Mouse (Mus musculus) layer of hippocampus, adult 8-10 months (tissue): Measurements from ENCODE around the gene Swap70. TPM values are rescaled to one million over a fixed set of nuclear protein-coding genes. Genes with fewer than 3 reads are reported as not detected.

Experiments used
- DNase-seq, 2 experiments: peaks; one replicate each; pipeline ENCODE4 v3.0.0; 2022; ENCODE audit warnings: low spot score in 2 of 2
- total RNA-seq, 4 experiments: library from RNA; stranded (reverse); gene quantifications; 2 replicates each; pipeline ENCODE4 v1.2.4; 2022

Gene Swap70
- total RNA-seq, 4 experiments from 2014 or later, result 10.5 to 13.3 (median 11.8) TPM

DNA sequence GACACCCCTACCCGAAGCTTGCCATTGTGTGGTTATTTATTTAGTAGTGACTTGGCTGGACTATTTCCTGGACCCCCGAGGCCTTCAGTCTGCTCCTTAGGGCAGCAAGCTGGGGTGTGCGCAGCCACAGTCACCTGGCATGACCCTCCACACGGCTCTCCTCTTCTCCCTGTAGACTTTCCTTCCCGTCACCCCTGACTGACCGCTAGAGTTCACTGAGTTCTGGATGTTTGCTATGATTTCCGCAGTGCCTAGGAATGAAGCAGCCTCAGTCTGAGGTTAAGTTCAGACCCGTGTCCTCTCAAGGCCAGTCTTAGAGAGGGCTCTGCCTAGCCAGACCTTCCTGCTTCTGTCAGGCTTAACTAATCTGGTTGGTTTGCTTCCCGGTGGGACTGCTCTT, 50.3 kb downstream of the Swap70 start:
- DNase-seq, result no peak

DNA sequence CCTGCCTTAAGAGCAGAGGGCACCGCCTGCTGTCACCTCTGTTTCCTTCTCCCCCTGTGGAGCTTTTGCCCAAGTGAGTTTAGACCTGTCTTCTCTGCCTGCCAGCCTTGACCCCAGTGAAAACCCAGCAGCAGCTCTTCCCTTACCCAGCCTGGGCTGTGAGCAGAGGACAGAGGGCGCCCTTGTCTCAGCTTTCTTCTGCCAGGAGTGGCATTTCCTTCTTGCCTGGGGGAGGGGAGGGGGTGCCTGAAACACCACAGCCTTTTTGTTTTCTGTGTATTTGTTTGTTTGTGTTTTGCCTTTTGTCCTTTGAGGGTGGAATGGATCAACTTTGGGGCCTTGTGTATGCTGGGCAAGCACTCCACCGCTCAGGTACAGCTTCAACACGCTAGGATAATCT, 50.9 kb downstream of the Swap70 start:
- DNase-seq, result no peak

DNA sequence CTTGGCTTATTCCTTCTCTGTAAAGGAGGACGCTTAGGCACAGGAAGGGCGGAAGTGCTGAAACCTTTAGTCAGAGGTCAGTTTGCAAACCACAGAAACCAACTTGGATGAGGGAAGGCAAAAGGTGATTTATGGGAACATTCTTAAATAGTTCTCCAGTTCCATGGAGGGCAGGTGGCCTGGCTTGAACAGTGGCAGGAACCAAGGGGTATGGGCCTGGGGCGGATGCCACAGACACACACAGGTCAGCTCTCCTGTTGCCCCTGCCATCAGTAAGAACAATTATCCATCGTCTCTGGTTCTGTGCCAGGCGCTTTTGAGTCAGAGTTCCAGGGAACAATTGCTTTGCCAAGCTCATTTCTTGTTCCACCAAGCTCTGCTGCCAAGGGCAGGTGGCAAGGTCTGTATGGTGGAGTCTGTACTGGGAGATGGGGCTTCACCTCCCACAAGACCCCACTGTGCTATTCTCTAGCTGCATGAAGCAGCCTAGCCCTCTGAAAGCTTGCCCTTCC, 56.3 kb downstream of the Swap70 start:
- no peak for DNase-seq

DNA sequence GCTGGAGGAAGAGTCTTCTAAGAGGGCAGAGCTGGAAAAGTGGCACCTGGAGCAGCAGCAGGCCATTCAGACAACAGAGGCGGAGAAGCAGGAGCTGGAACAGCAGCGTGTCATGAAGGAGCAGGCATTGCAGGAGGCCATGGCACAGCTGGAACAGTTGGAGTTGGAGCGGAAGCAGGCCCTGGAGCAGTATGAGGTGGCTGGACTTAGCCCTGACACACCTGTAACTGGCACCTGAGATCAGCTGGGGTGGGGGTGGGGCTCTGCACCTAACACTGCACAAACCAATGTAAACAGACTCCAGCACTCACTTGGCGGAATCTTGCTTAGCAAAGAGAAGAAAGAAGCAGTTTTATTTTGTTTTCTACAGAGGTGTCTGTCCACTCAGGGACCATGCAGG, 57.7 kb downstream of the Swap70 start:
- DNase-seq, result no peak

DNA sequence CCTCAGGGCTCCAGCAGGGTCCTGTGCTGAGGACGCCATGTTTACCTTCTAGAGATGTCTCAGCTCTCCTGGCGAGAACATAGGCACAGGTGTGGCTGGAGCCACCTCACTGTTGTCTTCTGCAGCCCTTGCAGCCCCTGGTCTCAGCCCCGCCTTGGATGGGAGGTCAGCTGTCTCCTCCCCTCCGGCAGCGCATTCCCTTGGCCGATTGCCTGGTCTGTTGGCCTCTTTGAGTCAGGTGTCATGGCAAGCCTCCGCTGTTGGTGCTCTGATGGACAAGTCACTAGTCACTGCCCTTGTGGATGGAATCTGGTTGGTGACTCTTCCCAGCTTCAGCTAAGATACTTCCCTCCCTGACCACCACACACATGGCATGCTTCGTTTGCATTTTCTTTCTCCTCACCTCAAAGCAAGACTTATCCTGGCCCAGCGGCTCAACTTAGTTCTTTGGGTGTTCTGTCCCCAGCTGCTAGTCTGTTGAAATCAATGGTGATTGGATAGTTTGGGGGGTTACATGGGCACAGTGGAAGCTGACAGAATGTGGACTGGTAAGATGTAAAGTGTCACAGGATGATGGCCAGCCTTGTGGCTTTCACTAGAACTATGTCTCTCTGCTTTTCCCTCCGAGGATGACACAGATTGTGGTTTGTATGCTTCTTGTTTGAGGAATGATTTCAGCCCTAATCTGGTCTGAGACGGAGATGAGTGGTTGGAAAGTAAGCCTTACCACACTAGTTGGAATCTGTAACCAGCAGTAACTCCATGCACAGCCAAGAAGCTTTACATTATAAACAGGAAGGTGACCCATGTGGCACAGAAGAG, 60.1 kb downstream of the Swap70 start:
- DNase-seq, result no peak

DNA sequence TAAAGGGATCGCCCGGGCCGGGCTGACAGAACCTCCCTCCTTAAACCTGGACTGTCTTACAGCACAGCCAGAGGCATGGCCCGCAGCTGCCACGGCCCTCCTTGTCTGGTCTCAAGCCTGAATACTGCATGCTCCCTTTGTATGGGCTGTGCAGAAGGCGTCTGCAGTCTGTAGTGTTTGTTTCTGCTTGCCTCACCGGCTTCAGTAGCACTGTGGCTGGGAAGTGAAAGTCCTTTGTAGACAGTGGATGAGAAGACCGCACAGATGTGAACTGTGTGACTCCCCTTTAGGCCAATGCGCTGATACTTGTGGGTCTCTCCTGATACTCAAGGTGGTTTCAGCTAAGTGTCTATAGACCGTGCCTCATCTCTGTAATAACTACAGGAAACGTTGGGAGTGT, 61.3 kb downstream of the Swap70 start:
- no peak for DNase-seq

DNA sequence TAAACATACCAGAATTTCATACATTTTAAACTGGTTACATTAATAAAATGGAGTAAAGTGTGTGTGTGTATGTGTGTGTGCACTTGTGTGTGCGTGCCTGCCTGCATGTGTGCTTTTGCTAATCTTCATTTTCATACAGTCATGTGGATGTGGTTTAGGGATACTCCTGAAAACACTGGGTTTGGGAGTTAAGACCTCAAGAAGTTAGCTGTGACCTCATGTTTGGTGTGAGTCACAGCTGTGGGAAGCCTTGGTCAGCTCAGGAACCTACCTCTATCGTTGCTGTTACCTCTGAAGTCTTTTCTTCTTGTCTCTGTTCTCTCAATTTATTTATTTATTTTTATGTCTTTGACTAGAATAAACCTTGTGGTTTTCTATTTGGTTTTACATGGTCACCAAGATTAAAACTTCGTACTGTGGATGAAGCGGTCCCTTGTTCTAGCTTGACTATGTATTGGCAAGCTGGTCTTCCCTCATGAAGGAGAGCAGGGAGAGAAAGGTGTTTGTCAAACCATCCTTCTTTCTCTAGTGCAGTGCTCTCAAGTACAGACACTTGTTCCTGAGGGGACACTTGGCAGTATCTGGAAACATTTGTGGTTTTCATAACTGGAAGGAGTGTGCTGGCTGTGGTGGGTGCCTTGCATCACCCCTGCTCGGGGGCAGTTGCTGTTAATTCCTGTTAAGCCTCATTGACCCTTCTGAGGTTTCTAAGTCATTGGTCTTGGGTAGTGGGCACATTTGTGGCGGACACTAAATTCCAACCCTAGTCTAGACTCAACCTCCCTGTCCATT, 62.2 kb downstream of the Swap70 start:
- no peak for DNase-seq

DNA sequence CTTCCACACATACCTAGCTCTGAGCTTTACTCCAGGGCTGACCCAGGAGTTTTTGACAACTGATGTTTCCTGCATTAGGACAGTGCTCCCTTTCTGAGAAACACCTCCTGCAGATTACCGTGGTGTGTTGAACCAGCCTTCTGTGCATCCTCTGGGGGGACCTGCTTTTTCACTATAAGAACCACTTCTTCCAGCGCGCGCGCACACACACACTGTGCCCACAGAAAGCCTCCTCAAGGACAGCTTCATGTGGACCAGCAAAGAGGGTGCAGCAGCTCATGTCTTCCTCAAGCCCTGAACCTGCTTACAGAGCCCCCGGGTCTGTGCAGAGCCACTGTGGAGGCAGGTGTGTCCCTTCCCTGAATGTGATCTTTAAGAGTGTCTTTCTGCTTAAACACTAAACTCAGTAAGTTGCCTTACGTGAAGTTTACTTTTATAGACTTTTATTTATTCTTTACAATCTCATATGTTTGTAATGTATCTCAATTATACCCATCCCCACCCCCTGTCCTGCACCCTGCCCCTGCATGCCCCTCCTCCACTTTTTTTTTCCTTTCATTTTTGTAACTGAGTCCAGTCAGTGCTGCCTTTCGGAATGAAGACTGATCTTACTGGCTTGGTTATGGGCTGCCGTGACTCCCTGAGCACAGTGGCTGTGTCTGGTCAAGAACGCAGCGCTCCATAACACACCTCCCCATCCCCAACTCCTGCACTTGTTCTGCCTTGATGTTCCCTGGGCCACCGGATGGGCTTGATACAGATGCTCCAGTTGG, 63.8 kb downstream of the Swap70 start:
- no peak for DNase-seq

DNA sequence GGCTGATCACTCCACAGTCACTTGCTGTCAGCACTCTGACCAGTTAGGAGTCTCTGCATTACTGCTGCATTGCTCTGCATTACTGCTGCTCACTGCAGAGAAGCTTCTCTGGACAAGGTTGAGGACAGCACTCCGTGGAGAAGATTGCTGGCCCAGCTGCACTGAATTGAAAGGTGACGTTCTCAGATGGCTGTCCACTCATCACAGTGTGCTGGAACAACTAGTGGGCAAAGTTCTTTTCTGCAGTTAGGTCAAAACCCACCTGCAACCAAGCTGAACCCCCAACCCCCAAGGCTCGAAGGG, 64.3 kb downstream of the Swap70 start:
- DNase-seq, result no peak

DNA sequence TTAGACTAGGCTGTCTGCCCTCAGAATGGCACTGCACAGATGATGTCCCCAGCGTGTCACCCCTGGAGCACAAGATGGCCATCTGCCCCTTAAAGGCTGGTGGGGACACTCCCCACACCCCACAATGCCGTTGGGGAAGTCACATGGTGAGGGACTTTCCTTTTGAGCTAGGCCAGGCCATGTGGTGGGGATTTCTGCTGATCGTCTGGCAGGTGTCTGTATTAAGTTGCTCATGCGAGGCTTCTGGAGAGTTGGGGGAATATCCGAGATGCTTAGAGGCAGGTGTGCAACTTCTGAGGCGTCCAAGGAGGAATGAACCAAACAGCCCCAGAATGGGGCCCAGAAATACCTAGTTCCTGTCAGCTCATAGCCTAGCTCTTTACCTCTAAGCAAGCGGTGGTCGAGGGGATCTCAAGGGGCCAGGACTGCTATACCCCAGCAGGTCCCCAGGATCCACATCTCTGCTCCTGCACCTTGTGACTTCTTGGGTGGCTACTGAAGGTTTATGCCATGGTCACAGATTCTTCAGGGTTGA, 64.8 kb downstream of the Swap70 start:
- DNase-seq, result no peak

DNA sequence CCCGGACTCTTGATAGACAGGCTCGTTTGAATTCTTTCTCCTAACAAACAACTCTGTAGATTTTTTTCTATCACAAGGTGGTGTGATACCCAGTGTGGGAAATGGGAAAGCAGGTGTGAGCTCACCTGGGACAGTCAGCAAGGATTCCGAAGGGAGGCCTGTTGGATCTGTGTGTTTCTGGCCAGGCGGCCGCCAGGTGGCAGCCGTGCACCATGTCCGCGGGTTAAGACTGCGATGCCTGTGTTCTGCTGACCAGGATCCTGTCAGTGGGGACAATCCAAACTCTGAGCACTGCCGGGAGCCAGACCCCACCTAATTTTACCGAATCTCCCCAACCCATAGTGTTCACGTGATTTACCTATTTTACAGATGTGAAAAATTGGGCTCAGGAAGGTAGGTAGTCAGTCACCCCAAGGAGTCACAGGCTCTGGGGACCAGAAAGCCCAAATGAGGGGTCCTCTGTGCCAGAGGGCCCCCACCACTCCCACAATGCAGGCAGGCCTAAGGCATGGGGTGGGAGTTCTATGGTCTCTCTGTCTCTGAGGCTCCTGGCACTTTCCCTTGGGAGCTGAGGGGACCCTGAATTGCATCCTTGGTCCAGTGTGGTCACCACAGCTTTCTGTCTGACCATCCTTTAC, 65.4 kb downstream of the Swap70 start:
- peak; percentile 53 to 79 for DNase-seq

DNA sequence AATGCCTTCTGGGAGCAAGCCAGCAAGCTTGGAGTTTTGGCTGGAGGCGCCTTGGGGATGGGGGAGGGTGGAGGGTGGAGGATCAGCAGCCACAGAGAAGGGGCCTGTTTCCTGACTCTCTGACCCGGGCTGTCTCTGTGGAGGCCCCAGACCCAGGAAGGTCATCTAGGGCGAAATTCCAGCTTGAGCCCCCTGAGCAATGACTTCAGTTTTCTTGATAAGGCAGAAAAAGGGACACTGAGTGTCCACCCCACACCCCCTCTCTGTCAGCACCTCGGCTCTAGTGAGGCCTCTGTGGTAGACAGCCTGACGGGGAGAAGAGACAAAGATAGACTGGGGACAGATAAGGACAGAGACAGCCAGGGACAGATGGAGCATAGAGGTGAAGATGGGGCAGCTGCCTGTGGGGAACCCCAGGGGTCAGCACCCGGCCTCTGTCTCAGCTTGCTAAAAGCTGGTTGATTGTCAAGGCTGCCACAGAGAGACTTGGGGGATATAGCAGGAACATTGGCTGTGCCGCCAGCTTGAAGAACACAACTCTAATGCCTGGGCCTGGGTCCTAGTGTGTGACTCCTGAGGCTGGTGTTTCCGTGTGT, 66.1 kb downstream of the Swap70 start:
- DNase-seq, result no peak

DNA sequence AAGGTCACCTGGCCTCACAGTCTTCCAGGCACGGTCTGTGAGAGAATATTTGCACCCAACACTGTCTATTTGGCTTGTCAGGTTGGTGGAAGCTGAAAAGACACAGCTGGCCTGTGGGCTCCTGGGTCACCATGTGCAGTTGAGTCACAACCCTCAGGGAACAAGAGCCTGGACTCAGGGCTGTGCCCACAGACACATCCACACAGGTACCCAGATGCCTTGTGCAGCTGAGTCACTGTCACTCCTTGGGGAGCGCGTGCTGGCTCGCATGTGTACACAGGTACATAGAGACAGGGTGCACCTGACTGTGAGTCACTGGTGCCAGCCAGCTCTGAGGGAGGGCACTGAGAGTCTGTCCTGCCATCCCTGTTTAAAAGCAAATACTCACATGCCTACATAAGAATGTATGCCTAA, 66.7 kb downstream of the Swap70 start:
- DNase-seq, result no peak

DNA sequence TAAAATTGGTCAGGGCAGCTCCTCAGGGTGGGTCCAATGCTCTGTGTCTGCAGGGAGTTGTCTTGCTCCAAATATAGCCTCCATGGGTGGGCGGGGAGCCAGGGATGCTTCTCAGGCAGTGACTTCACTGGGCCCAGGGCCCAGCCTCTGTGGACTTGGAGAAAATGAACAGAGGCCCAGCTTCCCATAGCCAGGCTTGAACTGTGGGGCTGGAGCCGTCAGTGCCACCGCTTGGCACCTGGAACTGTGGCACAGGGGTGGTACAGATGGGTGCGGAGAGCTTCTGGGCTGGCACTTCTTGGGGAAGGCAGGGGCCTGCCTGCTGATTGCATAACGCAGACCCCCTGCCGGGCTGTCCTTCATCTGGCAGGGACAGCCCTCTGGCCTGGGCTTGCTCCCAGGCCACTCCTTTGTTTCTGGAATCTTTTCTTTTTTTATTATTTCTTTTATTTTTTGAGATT, 67.2 kb downstream of the Swap70 start:
- DNase-seq, result no peak

DNA sequence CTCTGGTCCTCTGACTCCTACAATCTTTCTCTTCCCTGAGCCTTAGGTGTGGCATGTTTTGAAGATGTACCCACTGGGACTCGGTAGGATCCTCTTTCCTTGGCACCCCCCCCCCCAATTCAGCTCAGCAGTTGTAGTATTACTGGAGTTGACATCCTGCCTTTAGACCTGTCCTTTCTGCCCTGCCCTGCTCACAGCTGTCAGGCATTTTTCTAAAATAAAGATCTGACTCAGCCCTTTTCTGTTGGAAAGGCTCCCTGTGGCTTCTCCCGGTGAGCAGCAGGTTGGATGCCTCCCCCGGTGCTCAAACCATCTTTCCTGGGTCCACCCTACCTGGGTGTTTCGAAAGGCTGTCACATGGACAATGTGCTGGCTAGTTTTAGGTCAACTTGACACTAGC, 68.1 kb downstream of the Swap70 start:
- no peak for DNase-seq

DNA sequence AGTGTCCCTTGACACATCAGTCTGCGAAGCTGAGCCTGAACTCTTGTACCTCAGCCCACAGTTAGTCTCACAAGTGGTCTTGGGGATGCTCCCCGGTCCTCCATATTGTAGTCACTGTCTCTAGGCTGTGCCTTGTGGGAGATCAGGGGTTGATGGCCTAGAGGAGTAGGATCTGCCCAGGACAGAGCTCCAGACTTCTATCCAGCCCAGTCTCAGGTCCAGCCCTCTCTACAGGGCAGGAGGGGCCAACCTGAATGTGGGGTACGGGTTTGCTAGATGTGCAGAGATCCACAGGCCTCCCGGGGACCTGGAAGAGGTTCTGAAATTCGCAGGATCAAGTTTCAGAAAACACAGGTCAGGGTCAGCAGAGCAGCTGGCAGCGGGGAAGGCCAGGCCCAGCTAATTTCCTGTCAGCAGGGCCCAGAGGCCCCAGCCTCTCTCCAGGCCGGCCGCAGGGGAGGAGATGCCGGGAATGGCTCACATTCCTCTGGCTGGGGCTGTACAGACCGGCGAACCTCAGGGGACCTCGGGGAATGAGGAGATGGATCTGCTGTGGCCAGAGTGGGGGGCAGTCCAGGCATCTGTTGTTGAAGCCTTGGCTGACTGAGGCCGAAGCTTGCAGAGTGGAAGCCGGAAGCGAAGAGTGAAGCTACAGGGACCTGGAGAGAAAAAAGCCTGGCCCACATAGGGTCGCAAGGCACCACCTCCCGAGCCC, 75.5 kb downstream of the Swap70 start:
- DNase-seq, result no peak

DNA sequence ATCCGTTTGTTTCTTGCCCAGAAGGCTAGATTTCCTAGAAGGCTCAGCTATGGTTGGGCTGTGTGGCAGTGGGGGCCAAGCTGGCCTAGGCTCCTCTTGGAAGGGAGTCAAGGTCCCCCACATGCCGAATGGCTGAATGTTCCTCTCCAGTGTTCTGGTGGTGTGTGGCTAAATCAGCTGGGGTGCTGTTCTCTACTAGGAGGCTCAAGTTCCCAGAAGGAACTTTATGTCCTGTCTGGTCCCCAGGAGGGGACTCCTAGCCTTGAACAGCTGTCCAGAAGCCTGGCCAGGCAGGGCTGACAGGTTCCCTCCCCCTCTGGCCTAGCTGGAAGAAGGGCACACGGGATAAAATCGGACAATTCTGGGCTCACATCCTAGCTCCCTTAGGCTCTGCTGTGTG, 76.1 kb downstream of the Swap70 start:
- no peak for DNase-seq

DNA sequence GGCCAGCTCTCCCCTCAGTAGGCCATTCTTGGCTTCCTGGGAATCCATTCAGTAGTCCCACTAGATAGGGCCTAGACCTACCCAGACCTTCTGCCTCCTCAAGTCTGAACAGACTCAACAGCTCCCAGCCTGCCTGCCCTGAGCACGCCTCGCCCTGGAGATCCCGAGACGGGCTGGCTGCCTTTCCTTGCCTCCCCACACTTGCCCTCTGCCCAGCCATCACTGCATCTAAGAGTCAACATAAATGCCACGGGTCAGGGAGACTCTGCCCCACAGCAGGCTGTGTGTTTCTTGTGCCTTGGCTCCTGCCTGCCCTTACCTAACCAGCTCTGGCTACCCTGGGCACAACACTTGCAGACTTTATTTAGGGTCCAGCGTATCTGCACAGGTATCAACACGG, 76.6 kb downstream of the Swap70 start:
- no peak for DNase-seq

DNA sequence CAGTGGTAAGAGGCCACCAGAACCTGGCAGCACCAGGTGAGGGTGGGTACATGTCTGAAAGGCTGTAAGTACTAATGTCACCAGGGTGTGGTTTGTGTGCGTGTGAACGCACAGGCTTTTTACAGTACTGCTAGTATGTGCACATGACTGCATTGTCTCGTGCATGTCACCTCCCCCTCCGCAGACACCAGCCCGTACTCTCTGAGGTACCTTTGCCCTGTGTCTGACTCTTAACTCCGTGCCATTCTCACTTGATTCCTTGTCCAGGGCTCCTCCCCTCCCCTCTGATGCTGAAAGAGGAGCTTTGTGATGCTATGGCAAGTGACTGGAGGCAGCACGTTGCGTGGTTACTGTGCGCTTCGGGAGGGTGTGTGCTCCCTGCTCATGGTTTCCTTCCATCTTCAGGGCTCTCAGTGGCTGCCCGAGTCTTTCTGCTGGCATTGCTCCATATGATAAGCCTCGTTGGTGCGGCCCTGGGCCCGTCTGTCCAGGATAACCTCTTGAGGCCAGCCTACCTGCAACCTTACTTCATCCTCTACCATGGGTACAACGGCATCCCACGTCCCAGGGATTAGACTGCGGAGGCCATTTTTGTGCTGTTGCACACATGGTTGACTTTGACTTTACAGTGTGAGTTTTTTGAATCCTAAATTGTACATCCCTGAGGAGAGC, 77.4 kb downstream of the Swap70 start:
- DNase-seq, result no peak

DNA sequence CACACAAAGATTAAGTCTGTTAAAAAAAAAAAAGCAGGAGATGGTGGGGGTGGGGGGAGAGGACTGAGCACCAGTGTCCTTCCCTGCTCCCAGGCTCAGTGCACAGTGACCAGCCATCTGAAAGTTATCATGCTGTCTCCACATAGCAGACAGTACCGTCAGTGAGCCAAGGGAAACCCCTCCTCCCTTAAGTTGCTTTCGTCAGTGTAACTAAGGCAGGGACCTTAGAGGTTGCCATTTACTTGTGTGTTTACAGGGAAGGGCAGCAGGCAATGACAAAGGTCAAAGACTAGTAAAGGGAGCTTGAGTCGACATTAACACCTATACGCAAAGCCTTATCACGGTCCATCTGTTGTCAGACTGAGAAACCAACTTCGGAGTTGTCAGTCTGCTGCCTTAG, 81.4 kb downstream of the Swap70 start:
- DNase-seq, result no peak
